Mouse (Mus musculus) embryonic fibroblast, embryonic 13.5 days (primary cell): ENCODE measurements around the gene Bcl2l10.

Experiments
- CTCF ChIP-seq: IDR thresholded peaks from 2 replicates; pipeline ENCODE4 v1.5.1; 2011; ENCODE audit warnings: mild to moderate bottlenecking, control low read depth, low read length, moderate library complexity, borderline replicate concordance; ENCODE audit not compliant: insufficient read depth
- POLR2A ChIP-seq: IDR thresholded peaks from 2 replicates; pipeline ENCODE4 v1.6.1; 2011; ENCODE audit warnings: low read depth, mild to moderate bottlenecking, control low read depth, low read length, moderate library complexity

DNA sequence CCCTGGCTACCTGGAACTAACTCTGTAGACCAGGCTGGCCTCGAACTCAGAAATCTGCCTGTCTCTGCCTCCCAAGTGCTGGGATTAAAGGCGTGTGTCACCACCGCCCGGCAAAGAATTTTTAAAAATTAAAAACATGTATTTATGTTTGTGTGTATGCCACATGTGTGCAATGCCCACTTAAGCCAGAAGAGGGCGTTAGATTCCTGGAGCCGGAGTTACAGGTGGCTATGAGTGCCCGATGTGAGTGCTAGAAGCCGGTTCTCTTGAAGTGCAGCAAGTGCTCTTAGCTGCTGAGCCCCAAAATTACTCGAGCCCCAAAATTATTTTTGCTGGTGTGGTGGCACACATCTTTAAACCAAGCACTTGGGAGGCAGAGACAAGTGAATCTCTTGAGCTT, 36.2 kb downstream of the Bcl2l10 start:
- TF ChIP-seq POLR2A = no peak
- no peak for TF ChIP-seq CTCF
